Mouse (Mus musculus): ENCODE measurements around the gene Hvcn1. TPM values are rescaled to one million over a fixed set of nuclear protein-coding genes. Genes with fewer than 3 reads are reported as not detected.

The Hvcn1 gene
- total RNA-seq, 2 experiments from 2014 or later = 0.81 to 1.1 TPM

DNA sequence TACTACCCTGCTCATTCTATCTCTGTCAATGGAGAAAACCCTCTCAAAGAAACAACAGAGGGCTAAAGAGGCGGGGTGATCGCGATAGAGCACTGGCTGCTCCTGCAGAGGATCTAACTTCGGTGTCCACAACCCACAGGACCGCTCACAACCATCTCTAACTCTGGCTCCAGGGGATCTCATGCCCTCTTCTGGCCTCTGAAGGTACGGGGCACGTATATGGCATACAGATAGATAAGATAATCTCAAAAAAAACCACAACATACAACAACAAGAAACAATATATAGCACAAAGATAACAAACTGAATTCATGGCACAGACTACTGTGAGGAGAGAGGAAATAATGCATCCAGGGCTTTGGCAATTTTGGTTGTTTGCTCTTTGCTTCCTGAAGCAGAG lies 55.5 kb downstream of the Hvcn1 start:
- no peak for DNase-seq (ENCODE audit: low spot score)
- intact Hi-C loops (cut with DNase I) = loop anchor here (5.0 to 10.0 kb wide), 2 partner anchors 130 to 363 kb away; no protein-coding TSS in a partner anchor

DNA sequence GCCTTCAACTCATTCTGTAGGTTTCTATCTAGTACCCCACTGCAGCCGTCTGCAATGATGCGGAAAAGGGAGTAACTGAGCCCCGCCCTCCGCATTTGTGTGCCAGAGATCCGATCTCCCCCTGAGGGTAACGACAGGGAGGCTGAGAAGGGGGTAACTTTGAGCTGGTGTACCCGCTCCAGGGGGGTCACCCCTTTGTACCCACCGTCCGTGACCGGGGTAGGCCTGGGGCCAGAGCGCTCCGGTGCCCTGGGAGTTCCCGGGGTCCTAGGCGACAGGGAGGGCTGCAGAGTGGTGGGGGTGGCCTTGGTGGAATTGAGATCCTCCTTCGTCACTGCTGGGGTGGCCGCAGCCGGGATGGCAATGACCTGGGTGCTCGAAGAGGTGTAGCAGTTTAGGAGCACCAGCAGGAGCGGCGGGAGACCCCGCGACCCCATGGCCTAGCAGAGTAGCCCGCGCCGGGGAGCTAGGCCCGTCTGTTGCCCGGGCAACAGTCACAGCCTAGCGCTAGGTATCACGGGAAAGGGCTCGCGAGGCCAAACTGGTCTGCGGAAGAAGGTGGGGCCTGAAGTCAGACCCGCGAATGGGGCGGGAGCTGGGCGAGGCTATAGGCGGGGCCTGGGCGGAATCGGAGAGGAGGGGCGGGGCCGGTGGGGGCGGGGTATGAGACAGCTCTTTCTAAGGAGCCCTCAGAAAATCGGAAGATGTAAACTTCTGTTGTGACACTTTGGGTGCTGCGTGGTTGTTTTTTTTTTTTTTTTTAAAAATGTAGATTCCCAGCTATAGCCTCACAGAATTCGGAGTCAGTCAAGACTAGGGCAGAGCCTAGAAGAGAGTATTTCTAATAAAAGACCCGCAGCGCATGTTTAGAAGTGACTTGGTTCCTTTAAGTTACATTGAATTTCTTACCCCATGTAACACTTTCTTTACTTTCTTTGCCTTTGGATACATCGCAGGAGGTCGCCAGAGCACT lies 57.6 kb downstream of the Hvcn1 start, which contains the start of gene Tctn1:
Gene Tctn1 (minus strand): TSS at position 528 of the 973 bp plus-strand sequence.
- peak; percentile 77 for DNase-seq (ENCODE audit: low spot score)

DNA sequence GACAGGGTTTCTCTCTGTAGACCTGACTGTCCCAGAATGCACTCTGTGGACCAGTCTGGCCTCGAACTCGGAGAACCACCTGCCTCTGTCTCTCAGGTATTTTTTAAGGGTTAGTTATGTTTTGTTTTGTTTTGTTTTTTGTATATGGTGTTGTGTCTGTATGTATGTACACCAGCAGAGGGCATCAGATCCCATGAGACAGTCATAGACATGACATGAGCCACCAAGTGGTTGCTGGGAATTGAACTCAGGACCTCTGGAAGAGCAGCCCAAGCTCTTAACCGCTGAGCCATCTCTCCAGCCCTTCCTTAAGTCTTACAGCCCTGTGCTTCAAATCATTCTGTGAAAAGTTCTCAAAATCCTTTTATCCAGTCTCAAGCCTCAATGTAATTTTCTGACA lies 58.6 kb downstream of the Hvcn1 start:
- no peak for DNase-seq (ENCODE audit: low spot score)
- intact Hi-C loops (cut with DNase I) = loop anchor here (5.0 to 10.0 kb wide), 2 partner anchors 127 to 360 kb away; partner anchors contain the start of gene Arpc3

More for the DNA sequence above, 57.6 kb downstream of the Hvcn1 start, which contains the start of gene Tctn1:
- intact Hi-C loops (cut with DNase I) = loop anchor here (5.0 to 10.0 kb wide), 2 partner anchors 132 to 361 kb away; no protein-coding TSS in a partner anchor

DNA sequence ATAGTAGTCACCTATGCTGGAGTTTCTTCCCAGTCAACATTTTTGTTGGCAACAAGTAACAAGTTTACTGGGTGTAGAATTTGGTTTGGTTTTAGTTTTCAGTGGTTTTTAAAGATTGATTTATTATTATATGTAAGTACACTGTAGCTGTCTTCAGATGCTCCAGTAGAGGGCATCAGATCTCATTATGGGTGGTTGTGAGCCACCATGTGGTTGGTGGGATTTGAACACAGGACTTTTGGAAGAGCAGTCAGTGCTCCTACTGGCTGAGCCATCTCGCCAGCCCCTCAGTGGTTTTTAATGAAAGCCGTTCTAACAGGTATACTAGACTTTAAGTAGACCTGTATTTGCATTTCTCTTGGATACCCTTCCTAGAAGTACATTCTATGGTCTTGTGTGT lies 59.3 kb downstream of the Hvcn1 start:
- DNase-seq (ENCODE audit: low spot score) = no peak
- intact Hi-C loops (cut with DNase I) = loop anchor here (5.0 to 10.0 kb wide), 2 partner anchors 126 to 359 kb away; partner anchors contain the start of gene Arpc3

DNA sequence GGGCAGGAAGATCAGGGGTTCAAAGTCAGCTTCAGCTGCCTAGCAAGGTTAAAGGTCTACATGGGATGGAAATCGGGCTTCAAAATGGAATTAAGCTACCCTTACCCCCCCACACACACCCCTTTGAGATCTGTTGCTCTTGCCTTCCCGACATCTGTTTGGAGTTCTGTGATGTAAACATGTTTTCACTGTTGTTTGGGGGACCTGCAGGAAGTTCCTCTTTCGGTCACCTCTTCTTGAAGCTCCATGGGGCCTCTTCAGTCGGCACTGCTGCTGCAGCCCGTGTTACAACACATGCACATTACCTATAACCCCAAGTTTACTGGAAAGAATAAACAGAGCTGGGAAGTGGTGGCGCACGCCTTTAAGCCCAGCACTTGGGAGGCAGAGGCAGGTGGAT lies 60.5 kb downstream of the Hvcn1 start:
- DNase-seq (ENCODE audit: low spot score) = no peak
- intact Hi-C loops (cut with DNase I) = loop anchor here (5.0 to 10.0 kb wide), 2 partner anchors 125 to 358 kb away; partner anchors contain the start of gene Arpc3

DNA sequence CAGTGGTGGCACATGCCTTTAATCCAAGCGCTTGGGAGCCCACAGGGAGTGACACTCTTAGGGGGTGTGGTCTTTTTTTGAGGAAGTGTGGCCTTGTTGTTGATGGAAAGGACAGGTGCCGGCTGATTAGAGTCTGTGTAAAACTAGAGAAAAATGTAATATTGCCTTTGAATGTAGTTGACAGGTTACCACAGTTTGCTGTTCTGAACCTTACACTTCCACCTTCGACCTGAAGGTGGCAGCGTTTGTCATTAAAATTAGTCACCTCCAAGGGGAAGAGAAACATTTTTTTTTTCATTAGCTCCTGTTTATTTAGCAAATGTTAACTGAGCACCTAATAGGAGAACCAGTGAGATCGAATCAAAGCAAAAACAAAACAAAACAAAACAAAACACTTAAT lies 61.3 kb downstream of the Hvcn1 start:
- no peak for DNase-seq (ENCODE audit: low spot score)
- intact Hi-C loops (cut with DNase I) = loop anchor here (1.0 to 10.0 kb wide), 3 partner anchors 76 to 357 kb away; partner anchors contain the start of gene Arpc3

DNA sequence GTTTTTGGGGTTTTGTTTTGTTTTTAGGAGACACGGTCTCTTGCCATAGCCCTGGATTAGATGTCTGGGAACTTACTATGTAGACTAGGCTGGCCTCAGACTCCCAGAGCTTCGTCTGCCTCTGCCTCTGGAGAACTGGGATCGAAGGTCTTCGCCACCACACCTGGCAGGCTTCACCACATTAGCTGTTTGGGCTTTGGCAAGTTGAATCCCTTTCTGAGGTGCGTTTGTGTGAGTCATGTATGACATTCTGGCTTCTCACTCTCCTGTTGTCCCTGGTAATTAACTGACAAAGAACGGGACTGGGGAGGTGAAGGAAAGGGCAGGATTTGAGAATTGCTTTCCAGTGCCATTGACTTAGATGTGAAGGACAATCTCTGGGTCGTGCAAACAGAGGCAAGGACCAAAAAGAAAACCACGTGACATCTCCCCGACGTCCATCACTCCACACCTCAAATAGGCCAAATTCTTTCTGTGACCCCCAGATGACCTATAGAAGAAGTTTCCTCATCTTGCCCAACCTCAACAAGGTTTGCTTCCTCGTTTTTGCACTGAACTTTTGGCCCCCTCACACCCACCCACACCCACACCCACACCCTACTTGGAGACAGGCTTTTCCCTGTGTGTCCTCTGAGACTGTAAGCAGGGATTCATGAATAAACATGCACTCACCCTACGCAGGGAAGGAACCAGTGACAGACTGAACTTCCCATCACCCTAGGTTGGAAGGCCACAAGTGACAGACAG lies 62.4 kb downstream of the Hvcn1 start:
- DNase-seq (ENCODE audit: low spot score) = no peak
- intact Hi-C loops (cut with DNase I) = loop anchor here (1.0 to 10.0 kb wide), 3 partner anchors 75 to 356 kb away; partner anchors contain the start of gene Arpc3

DNA sequence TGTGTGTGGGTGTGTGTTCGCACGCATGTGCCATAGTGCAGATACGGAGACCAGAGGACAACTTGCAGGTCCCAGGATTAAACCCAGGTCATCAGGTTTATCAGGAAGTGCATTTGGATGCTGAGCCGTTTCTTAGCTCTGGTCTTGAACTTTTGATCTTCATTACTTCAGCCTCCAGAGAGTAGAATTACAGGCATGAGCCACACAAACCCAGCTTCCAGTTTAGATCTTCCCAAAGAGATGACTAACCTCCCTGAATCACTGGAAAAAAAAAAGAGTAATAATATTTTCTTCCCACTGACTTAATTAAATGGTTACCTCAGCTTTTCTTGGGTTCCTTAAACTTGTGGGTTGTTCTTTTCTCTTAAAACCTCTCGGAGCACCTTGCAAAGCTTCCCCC lies 66.2 kb downstream of the Hvcn1 start:
- intact Hi-C loops (cut with DNase I) = no loop called here
- no peak for DNase-seq (ENCODE audit: low spot score)

DNA sequence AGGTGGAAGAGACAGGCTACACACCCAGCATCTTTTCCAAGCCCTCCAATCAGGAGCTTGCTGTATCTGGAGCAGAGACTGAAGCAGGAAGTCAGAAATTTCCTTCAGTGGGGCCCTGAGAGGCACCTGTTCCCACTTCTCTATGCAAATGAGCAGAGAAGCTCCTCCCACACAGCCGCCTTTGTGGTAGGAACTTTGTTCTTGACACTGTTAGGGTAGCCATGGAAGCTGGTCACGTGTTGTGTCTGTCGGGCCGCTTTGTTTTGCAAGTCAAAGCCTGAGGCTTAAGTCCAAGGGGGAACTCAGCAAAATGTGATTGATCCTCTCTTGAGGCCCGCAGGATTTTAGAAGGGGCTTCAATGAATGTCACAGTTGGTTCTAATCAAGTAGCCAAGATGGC lies 68.2 kb downstream of the Hvcn1 start:
- intact Hi-C loops (cut with DNase I) = no loop called here
- no peak for DNase-seq (ENCODE audit: low spot score)

DNA sequence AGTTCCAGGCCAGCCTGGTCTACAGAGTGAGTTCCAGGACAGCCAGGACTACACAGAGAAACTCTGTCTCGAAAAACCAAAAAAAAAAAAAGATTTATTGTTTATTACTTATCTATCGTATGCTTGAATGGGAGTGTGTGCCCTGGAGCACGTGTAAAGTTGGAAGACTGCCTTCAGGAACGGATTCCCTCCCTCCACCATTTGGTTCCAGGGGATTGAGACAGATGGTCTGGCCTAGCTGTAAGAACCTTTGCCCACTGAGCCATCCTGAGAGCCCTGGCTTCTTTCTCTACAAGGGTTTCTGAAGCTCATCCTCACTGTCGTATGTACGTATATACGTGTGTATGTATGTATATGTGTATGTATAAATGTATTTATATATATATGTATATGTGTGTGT lies 72.3 kb downstream of the Hvcn1 start:
- intact Hi-C loops (cut with DNase I) = no loop called here
- no peak for DNase-seq (ENCODE audit: low spot score)

DNA sequence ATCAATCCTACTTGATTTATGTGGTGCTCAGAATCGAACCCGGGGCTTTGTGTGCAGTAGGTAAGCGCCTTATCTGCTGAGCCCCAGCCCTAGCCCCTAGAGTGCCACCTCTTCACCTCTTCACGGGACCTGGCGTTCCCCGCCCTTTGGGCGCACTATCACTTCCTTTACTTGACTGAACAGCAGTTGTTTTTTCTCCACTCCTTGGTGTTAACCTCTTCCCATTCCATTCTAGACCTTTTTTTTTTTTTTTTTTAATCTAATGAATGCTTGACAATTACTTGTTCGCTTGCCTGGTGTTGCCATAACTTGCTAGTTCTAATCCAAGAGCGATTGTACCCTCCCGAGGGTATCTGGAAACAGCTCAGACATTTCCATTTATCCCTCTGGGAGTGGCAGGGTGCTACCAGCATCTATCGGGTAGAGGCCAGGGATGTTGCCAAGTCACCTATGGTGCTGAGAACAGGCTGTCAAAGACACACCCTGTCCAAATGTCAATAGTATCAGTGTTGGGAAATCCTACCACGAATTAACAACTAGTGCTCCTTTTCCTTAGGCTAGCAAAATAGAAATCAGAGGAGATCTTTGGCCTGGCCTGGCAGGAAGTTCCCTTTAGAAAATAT lies 73.3 kb downstream of the Hvcn1 start:
- intact Hi-C loops (cut with DNase I) = no loop called here
- no peak for DNase-seq (ENCODE audit: low spot score)

DNA sequence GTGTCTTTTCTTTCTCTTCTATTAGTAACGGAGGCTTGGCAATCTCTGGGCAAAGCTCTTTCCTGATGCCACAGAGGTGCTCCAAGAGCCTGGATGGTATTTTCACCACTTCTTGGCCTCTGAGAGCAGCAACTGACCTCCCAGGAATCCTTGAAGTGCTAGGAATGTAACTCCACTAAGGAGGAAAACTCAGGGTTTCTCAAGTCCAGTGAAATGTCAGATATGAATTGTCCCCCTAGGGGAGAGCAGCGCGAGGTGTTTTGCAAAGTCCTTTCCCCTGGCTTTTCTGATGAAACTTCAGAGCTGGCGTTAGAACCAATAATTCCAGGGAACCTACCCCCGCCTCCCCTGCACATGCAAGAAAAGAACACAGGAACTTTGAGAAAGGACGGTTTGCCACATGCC lies 73.8 kb downstream of the Hvcn1 start:
- intact Hi-C loops (cut with DNase I) = no loop called here
- no peak for DNase-seq (ENCODE audit: low spot score)

DNA sequence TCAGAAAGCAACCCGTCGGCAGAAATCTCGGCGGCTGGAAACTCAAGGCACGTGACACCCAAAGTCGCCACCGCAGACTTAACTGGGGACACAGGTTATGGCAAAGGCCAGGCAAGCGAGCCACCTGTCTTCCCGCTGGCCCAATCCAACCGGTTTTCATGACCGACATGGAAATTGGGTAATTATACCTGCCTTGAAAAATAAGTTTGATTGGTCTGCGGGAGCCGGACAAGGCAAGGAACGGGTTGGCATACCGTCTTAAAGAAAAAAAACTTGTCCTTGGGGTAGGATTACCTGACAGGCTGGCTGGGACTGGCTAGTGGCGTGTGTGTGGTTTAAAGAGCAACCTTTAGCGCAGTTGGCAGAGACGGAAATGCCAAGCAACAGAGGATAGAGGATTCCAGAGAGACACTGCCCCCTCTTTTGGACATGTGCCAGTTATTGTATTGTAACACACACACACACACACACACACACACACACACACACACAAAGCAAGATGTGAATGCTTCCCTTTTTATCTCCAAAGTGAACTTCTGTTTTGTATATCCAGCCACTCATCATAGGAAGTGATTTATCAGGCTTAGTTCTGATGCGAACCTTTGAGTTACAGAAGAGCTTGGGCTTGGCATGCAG lies 74.3 kb downstream of the Hvcn1 start:
- intact Hi-C loops (cut with DNase I) = no loop called here
- DNase-seq (ENCODE audit: low spot score) = no peak

DNA sequence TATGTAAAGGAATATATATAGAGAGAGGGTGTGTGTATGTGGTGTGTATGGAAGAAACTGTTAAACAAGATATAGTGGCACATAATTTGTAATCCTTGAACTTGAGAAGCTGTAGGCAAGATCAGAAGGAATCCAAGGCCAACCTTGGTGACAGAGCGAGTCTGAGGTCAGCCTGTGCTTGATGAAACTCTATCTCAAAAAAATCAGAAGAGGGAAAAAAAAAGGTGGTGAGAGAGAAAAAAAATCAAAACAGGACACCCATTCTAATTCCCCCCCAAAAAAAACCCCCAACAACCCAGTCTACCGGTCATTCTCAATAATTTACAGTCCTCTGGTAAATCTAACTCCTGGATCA lies 77.2 kb downstream of the Hvcn1 start:
- intact Hi-C loops (cut with DNase I) = no loop called here
- no peak for DNase-seq (ENCODE audit: low spot score)

DNA sequence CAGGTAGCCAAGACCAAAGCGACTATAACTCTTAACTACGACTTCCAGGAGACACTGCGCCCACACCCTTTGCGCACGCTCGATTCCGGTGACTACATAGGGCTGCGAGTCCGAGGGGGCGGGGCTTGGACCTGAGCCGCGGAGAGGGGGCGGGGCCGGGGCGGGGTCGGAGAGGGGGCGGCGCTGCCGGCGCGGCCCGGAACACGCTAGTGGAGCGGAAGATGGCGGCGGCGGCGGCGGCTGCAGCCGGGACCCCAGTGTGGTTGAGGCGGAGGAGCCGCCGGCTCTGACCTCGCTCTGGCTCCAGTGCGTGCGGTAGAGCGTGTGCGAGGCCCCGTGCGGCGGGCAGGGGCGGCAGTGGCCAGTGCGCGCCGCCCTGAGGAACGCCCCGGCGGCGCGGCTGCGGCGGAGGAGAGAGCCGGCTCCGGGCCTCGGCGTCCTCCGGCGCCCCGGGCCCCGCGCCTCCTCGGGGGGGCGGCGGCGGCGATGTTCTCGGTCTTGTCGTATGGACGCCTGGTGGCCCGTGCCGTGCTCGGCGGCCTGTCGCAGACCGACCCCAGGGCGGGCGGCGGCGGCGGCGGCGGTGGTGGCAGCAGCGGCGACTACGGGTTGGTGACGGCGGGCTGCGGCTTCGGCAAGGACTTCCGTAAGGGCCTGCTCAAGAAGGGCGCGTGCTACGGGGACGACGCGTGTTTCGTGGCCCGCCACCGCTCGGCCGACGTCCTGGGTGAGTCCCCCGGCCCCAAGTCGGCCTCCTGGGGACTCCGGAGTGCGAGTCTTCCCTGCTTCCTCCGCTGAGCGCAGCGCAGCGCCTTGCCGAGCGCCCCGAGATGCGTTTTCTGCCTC lies 77.8 kb downstream of the Hvcn1 start, which contains the start of gene Pptc7:
Gene Pptc7 (plus strand): TSS at position 183 of the 846 bp plus-strand sequence.
- intact Hi-C loops (cut with DNase I) = loop anchor here (5.0 kb wide), 1 partner anchor 38 kb away; no protein-coding TSS in a partner anchor
- DNase-seq (ENCODE audit: low spot score) = peak; percentile 79

DNA sequence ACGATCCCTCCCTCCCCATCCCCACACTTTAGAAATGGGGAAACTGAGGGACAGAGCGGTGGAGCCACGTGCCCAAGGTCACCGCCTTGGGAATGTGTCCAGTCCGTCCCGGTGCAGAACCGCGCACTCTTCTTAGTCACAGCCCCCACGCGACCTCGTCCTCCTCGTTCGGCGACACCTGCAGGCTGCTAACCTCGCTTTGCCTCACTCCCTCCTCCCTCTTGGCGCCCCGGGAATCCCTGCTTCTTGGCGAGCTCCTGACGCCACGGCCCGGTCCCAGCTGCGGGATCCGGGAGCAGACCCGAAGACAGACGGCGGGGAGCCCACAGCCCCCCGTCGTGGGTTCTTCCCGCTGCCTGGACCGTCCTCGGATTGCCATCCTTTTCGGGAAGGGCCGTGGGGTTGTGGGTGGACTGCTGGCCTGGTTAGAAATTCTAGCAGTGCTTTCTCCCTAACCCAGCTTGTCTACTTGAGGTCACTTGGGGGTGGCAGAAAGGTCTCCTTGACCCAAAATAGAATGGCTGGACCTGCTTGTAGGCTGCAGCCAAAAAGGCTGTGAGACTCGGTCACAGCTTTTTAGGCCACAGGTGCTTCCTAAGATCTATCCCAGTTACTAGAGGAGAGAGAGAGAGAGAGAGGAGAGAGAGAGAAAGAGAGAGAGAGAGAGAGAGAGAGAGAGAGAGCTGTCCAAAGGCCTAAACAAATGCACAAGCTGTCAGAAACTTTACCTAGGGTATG lies 78.6 kb downstream of the Hvcn1 start:
- DNase-seq (ENCODE audit: low spot score) = no peak
- intact Hi-C loops (cut with DNase I) = loop anchor here (5.0 kb wide), 1 partner anchor 37 kb away; no protein-coding TSS in a partner anchor

DNA sequence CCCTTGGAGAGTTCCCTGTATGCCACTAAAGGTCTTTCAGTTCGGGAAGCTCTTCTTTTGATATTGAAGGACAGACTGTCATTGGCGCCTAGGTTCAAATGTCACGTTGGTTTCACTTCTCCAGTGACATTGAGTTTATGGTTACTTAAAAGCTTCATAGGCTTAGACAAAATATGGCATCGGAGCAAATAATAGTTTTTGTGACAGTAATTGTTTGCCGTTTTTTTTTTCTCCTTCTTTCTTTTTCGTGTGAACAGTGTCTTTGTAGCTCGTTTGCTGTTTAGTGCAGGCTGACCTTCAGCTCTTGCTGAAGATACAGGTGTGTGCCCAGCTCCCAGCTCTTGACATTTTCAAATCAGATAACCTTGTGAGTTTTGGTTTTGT lies 79.2 kb downstream of the Hvcn1 start:
- no peak for DNase-seq (ENCODE audit: low spot score)
- intact Hi-C loops (cut with DNase I) = loop anchor here (5.0 kb wide), 1 partner anchor 37 kb away; no protein-coding TSS in a partner anchor

DNA sequence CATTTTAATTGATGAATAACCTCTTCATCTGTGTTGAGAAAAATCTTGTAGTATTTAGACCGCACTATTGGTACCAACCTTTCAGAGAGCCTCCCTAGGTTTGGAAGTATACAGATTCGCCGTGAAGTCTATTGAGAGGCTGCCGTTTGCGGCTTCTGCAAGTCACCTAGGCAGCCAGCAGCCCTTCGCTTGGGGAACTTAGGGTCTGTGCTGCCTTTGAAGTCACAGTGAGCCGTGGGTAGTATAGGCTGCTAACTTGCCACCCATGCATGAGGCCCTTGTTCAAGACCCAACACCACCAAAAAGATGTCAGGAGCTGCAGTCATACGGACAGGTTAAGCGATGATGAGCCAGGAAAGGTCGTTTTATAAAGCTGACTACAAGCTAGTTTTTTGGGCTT lies 79.6 kb downstream of the Hvcn1 start:
- DNase-seq (ENCODE audit: low spot score) = no peak
- intact Hi-C loops (cut with DNase I) = loop anchor here (5.0 kb wide), 1 partner anchor 36 kb away; no protein-coding TSS in a partner anchor

All from heart, postnatal 25 days (tissue).